Mouse (Mus musculus): ENCODE results near the gene Itpkb.

The Itpkb gene

DNA sequence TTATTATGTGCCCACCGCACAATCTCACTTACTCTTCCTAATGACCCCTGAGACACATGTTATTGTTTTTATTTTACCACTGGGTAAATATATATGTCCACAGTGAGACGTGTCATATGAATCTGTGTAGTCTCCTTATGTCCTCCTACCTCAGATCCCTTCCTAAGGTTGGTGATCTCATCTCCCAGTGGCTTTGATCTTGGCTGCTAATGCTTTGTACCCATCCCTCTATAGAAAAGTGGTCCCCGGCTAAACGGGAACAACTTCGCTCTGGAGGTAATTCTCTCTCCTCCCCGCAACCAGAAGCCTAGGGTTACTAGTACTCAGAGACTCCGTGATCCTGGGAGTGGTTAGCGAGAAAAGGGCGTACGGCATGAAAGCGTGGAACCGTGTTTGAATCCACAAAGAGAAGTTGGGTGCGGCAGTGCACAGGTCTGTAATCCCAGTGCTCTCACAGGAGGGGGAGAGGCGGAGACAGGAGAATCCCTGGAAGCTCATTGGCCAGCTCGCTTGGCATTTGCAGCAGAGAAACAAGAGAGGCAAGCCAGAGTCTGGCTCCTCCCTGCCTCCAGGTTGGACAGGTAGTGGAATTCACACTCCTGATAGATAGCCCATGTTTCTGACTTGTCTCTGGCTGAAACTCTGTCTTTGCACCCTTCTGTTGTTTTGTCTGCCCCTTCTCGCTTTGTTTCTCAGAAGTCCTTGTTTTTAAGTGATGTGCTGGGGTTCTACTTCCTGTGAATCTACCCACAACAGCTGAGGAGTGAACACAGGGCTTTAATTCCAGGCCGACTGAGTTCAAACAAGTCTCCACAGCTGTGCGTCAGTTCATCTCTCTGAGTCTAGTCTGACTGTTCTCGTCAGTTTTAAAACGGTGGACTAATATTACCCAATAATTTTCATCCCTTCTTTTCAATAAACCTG, 16.5 kb upstream of the Itpkb start:
- DNase-seq (ENCODE audit: low read depth, low spot score), result no peak

DNA sequence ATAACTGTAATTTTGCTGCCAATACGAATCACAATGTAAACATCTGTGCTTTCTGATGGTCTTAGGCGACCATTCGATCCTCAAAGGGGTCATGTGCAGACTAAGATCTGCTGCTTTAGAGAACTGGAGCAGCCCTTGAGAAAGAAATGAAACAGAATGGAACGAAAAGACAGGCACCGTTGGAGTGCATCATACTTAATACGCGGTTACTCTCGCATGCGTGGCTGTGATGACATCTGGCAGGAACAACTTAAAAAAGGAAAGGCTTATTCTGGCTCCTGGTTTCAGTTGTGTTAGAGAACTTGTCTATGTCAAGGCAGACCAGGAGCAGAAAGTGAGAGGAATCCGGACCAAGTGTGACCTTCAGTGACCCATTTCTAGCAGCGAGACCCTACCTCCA, 15.6 kb upstream of the Itpkb start:
- DNase-seq (ENCODE audit: low read depth, low spot score), result no peak

DNA sequence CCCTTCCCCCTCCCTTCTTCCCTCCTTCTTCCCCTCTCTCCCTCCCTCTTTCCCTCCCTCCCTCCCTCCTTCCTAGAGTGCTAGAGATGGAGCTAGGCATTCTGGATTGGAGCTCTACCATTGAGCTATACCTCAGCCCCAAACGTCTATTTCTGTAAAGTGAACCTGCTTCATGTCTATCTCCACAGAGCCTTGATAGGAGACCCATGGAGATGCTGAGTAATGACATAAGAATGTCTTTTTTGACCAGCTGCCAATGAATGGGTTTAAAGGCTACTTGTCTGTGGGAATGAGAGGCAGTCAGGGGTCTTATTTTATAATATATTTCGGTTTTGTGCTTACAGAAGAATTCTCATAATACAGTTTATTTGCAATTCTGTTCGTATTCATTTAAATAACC, 15.2 kb upstream of the Itpkb start:
- DNase-seq (ENCODE audit: low read depth, low spot score), result no peak

DNA sequence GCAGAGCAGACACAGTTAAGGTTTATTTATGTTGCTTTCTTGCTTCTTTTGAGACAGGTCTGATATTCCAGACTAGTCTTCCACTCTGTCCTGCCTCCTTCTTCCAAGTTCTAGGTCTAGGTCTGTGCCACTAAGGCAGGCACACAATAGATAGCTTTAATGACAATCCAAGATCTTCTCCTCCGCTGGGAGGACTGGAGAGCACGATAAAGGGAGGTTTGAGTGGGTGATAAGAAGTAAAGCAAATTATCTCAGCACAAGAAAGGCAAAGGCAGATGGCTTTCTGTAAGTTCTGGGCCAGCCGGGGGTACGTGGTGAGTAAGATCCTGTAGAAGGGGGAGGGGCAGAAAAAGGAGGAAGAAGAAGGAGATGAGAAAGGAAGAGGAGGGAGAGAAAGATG, 12.8 kb upstream of the Itpkb start:
- no peak for DNase-seq (ENCODE audit: low read depth, low spot score)

DNA sequence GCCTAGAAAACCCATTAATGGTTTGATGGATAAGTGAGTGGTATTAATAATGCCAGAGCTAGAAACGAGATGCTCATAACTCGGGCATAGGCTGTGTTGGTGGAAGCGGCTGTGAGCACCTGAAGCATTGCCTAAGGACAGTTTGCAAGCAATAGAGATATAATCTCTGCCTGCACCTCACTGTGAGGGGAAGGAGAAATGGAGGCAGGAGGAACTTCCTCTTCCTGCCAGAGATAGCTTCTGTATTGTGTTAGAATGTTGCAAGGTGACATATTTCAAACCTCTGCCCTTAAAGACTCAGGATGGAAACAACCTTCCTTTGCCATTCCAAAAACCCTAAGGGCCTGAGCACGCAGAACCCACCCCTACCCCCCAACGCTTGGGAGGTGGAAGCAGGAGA, 11.9 kb upstream of the Itpkb start:
- no peak for DNase-seq (ENCODE audit: low read depth, low spot score)

DNA sequence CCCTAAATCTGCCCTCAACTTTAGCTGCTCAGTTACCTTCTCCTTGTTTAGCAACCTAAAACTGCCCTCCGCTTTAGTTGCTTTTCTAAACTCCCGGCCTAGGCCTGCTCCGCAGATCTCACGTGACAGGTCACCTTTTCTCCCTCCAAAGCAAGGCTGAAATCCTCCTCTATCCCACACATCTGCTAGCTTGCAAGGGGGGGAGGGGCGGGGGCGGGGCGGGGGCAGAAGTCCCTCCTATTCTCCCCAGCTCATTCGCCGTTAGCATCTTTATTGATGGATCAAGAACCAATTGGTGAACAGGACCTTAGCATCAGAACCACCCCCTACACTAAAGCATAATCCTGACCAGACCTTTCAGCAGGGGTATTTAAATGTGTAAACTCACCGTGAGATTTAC, 10.4 kb upstream of the Itpkb start:
- no peak for DNase-seq (ENCODE audit: low read depth, low spot score)

DNA sequence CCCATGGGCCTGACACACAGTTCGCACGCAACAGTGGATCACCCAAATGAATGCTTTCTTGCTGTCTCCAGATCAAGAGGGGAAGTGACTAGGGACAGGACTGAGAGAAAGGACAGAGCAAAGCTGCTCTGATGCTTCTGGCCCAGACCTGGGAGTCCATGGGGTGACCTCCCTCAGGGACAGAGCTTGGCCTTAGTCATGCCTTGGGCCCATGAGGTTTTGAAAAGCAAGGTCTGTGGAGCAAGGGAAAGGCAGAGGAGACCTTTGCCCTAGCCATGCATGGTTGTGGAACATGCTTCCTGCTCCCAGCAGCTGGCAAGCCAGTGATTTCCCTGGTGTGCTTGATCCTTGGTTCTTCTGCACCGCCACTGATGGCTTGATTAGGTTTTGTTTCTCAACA, 7.4 kb upstream of the Itpkb start:
- DNase-seq (ENCODE audit: low read depth, low spot score), result no peak

DNA sequence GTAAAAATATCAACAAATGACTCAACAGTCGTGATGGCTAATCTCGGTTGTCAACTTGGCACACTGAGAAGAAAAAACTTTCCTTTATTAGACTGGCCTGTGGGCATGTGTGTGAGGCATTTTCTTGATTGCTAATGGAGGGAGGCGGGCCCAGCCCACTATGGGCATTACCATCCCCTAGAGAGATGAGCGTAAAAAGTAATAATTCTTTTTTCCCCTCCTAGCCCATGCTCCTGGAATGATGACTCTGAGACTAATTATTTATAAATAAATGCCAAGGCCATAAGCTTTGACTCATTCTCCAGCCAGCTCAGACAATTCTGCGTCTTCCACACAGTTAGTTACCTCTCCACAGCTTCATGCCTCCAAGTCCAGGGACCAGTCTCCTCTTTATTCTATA, 6.8 kb upstream of the Itpkb start:
- DNase-seq (ENCODE audit: low read depth, low spot score), result no peak

DNA sequence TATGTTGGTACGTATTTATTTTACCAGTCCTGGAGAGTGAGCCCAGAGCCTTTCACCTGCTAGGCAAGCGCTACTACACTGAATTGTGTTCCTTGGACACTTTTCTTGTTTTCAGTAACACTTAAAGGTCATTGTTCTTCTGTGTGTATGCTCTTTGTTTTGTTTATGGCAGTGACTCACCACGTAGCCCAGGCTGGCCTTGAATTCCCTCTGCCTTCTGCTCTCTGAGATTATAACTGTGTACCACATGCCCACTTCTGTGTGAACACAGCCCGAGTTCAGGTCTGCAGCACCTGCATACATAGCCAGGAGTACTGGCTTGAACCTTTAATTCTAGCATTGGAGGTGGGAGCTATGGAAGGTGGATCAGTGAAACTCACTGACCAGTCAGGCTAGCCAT, 6.0 kb upstream of the Itpkb start:
- DNase-seq (ENCODE audit: low read depth, low spot score), result no peak

DNA sequence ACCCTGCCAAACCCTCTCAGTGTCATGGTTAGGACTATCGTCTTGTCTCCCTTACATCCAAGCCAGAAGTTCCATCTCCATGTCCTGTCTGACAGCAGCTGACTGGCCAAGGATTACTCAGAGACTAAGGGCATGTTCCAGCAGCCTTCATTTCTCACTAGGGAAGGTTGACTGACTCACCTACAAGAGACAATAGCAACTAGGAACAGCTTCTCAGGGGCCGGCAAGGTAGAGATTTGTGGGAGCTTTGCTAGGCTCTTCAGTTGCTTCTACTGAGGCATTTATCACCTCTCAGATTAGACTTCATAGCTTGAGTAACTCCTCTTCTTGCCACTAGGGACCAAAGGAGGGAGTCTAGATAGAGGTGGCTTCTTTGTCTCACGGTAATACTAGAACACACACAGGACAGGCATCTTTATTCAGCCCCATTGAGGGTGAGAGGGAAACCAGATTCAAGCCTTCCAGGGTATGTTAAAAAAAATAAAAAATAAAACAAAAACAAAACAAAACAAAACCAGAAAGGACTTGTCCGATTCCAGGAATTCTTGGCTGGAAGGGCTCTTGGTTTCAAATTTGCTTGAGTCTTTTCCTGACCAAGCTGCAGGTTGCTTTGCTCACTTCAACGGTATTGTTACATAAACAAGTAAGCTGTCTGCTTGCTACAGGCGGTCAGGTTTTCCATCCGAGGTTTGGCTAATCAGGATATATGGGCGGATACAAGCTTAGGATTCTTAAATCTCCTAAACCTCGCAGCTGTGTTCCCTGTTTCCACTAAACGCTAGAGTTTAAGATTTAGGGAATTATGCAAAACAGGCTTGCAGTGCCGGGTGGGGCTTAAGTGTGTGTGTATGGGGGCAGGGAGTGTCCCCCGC, 1.3 kb upstream of the Itpkb start:
- no peak for DNase-seq (ENCODE audit: low read depth, low spot score)

DNA sequence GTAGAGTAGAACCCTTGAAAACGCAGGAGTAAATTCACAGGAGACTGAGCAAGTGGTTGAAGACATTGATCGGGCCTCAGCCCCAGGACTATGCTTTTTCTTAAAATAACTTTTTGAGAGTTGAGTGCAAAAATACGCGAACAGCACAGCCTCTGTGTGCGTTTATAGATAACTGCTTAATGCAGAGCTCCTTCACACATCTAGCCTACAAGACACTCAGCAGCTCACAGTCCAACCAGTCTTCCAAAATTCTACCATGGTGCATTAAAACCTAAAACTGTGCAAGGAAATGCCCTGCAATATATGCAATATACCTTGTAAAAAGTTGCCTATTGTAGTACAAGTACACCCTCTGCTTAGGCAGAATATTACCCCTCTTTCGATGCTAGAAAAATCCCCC, 579 bp upstream of the Itpkb start:
- DNase-seq (ENCODE audit: low read depth, low spot score), result no peak

DNA sequence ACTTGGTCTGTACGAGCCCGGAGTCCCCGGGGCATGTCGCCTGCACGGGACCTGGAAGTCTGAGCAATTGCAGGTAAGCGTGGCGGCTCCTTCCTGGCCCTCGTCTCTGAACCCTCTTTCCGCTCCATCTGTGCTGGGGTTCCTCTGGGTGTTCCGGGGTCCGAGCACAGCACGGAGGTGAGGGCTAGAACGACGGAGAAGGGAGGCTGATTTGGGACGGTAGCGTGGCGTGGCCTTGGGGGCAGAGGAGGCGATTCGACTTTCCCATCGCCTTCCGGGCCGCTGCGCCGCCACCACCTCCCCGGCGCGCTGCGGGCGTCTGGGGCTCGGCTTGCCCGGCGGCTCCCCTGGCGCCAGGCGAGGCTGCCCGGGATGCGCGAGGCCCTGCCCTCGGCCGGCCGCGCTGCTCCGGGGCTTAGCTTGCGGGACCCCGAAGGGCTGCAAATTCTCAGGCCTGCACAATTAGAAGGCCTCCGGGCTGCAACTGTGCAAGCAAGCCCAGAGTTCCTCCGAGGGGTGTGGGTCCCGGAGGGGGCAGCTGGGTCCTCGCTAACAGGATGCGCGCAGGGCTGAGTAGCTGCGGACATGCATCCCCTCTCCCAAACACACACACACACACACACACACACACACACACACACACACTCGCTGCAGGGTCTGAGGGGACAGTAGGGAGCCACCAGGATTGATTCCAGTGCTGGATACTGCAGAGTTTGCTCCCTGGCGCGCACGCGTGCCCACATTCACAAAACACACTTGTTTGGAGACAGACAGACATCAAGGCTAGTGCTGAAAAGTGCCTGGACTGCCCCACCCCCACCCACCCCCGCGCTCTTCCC, 641 bp downstream of the Itpkb start:
- no peak for DNase-seq (ENCODE audit: low read depth, low spot score)

DNA sequence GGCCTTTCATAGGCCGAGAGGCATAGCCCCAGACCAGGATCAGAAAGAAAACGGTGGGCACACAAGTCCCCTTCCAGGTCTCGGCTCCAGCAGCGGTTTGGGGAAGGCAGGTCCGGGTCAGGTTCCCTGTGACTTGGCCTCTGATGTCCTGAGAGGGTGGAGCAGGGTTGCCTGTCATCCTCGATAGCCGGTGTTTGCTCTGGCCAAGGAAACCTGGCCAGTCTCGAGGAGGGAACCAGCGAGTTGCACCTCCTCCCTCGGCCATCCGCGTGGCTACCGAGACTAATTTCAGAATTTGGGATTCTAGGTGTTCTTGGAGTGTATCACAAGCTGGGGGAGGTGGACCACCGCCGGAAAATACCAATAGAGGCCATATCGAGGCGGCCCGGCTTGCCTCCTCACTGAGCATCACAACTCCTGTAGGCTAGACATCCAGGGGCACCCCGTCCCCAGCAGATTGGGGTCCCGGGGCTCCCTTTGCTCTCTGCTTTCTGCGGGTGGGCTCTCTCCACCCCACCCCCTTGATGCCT, 1.3 kb downstream of the Itpkb start:
- DNase-seq (ENCODE audit: low read depth, low spot score), result no peak

DNA sequence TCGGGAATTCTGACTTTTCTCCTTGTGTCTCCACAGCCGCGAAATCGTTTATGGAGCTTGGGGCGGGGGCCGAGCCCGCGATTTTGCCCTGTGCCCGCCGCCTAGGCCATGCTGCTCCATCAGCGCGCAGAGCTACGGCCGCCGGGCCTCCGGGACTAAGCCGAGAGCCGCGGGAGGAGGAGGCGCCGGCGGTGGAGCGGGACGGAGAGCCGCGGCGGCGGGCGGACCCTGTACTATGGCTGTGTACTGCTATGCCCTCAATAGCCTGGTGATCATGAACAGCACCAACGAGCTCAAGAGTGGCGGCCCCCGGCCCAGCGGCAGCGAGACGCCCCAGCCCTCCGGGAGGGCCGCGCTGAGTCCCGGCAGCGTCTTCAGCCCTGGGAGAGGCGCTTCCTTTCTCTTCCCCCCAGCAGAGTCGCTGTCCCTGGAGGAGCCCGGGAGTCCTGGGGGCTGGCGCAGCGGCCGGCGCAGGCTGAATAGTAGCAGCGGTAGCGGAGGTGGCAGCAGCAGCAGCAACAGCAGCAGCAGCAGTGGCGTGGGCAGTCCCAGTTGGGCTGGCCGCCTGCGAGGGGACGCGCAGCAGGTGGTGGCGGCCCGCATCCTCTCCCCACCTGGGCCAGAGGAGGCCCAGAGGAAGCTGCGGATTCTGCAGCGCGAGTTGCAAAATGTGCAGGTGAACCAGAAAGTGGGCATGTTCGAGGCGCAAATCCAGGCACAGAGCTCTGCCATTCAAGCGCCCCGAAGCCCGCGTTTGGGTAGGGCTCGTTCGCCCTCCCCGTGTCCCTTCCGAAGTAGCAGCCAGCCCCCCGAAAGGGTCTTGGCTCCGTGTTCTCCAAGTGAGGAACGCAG, 2.0 kb downstream of the Itpkb start:
- no peak for DNase-seq (ENCODE audit: low read depth, low spot score)

DNA sequence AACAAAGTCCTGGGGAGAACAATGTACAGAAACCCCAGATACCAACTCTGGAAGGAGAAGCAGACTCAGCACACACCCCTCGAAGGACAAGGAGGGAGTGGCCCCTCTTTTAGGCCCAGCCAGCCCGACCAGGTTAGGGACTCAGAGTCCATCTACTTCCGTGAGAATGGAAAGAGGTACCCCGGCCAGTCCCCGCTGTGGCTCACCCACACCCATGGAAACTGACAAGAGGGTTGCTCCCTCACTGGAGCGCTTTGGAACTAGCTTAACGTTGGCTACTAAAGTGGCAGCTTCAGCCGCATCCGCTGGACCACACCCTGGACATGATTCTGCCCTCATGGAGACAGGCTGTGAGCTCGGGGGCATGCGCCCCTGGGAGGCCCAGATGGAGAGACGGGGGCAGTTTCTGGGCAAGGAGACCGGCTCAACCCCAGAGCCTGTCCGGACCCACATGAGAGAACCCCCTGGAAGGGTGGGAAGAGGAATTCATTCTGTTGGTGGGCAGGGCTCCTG, 2.7 kb downstream of the Itpkb start:
- DNase-seq (ENCODE audit: low read depth, low spot score), result no peak

DNA sequence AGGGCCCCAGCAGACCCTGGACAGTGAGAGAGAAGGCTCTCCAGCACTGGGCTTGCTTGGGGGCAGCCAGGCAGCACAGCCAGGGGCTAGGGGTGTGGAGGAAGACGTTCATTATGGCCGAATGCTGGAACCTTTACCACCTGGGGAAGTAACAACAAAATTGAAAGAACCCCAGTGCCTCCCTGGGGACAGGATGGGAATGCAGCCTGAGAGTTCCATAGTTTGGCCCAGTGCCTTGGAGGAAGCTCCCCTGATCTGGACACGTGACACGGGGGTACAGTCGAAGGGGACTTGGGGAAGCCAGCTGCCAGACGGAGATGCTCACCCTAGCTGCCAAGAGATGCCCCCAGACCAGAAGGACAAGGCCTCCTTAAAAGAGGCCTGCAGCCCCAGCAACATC, 3.3 kb downstream of the Itpkb start:
- DNase-seq (ENCODE audit: low read depth, low spot score), result no peak

DNA sequence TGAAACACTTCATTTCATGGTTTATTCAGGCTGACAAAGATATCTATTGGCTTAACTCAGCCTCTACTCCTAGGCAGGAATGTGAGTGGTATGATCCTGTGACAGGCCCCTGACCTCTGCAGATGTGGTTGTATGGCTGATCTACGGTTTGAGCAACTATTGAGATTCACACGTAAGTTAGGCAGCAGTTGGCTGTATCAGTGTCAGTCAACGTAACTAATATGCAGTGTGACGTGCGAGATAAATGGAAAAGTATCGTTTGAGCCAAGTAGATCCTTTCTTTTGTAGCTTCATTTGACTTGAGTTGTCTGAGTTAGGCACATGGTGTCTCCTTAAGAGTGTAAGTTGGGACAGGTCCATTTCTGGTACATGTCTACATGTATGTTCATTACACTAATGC, 4.3 kb downstream of the Itpkb start:
- DNase-seq (ENCODE audit: low read depth, low spot score), result no peak

DNA sequence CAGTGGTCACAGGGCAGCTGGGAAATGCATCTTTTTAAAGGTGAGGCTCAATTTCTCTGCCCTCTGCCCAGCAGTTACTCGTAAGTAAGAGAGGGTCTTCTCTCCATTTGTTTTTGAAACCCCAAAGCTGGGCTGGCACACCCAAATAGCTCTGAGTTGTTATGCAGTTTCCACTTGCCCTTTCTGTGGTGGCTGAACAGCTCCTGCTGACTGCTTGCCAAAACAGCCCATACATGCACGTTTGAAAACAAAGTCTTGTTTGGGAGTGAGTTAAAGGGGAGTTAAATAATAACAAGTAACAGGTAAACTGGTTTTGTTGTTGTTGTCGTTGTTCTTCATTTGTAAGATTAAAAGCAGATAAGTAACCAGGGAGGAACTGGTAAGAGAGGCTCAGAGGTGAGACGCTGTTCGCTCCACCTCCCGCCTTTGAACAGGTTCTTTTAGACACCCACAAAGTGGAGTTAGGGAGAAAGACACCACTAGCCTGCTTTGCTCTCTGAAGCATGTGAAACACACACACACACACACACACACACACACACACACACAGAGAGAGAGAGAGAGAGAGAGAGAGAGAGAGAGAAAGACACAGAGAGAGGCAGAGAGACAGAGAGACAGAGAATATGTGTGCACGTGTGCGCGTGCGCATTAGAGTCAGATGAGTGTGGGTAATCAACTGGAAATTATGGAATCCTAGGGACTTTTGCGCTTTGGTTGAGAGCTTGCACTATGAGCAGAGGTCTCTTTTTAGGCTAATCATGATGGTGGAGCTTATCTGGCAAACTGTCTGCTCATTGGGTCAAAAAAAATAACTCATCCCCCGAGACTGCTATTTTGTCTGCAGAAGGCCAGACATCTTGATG, 5.5 kb downstream of the Itpkb start:
- DNase-seq (ENCODE audit: low read depth, low spot score), result no peak

DNA sequence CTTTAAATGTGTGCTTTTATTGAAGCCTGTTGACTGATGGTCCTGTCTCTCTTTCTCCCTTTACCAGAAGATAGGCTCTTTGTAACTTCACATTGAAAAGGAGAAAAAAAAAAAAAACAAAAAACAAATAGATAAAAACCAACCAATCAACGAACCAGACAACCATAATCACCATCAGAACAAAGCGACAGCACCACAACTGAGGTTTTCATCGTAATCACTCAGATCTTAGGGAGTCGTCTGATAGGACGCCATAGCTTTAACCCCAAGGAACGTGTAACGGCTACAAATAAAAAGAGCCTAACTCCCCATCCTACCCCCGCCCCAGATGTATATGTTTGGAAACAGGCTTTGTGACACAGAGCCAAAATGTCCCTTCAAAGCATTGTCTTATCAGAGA, 8.1 kb downstream of the Itpkb start:
- no peak for DNase-seq (ENCODE audit: low read depth, low spot score)

DNA sequence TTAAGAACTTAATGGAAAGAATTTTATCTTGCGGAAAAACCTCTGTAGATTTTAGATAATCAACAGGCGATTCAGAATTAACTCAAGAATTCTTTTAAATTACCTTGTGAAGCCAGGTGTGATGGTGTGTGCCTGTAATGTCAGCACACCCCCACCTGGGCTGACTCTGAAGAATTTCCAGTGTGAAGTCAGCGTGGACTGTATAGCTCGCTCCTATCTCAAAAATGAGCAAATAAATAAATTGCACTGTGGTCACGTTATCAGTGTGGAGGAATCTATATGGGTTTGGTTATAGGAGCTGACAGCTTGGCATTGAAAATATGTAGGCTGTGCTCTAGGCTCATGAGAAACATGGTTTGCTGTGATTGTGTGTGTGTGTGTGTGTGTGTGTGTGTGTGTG, 8.9 kb downstream of the Itpkb start:
- no peak for DNase-seq (ENCODE audit: low read depth, low spot score)
